Mouse (Mus musculus): ENCODE measurements around the gene Ccdc40.
"Not testable (repeated sequence)": the region's sequence is repeated elsewhere in the genome, so short reads cannot be mapped to it uniquely, and the experiment has no call there.

Ccdc40 gene

DNA sequence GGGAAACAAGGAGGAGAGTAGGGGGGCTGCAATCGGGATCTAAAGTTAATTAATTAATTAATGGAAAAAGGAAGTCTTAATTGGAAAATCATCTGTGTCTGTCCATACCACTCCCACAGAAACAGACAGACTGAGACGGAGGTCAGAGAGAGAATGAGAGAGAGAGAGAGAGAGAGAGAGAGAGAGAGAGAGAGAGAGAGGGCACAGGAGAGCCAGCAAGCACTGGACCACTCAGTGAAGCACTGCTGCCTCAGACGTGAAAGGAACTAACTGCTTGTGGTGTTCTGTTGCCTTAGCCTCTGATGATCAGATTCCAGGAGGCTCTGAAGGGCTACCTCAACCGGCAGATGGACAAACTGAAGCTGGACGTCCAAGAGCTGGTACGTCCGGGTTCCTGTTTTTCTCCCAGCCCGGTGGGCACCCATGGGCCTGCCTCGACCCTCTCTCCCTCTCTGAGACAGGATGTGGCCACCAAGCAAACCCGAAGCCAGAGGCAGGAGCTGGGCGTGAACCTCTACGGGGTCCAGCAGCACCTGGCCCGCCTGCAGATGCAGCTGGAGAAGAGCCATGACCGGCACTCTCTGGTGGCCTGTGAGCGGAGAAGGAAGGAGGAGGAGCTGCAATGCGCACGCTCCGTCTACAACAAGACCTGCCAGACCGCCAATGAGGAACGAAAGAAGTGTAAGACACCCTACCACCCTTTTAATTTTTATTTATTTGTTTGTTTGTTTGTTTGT lies 9.4 kb downstream of the Ccdc40 start:
- DNase-seq: no peak

DNA sequence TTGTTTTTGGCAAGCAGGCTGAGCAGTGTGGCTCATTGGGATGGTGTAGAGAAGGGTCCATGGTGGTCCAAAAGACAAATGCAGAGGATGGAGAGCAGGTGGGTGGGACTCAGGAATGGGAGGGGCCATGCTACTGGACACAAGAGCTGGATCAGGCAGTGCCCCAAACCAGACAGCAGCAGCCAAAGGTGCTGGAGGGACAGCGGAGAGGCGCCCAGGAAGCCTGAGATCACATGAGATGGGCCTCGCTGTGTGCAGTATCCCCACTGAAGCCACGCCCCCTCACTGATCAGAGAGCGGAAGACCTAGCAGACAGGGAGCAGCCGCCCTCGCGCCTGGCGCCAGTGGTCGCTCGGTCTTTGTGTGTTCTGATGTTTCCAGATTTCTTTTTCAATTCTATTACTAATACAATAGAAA lies 9.9 kb downstream of the Ccdc40 start:
- peak; percentile 52 for DNase-seq

DNA sequence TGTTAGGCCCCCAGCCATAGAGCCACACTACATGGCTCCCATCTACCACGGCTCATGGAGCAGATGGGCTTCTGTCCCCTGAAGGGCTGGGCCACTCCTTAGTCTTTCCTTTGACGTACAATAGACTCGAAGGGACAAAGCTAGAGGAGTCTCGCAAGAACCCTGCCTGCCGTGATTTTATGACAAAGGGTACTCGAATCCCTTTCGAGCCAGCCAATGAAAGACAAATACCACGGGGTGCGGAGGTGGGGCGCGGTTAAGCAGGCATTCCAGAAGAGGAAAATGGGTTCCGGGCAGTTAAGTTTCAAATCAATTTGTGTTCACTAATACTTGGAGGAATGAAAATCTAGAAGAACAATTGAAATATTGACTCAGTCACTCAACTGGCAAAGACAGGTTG lies 11.1 kb downstream of the Ccdc40 start:
- no peak for DNase-seq

DNA sequence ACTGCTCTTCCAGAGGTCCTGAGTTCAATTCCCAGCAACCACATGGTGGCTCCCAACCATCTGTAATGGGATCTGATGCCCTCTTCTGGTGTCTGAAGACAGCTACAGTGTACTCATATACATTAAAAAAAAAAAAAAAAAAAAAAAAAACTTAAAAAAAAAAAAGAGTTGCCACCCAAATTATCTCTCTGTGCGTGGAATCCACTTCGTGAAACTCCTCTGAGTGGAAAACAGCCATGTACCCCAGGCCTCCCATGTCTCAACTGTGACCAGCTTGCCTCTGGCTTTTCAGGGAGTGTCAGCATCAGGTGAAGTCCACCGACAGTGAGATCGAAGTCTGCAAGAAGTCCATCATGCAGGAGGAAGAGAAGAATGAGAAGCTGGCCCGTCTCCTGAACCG lies 17.2 kb downstream of the Ccdc40 start:
- DNase-seq: not testable (repeated sequence)

DNA sequence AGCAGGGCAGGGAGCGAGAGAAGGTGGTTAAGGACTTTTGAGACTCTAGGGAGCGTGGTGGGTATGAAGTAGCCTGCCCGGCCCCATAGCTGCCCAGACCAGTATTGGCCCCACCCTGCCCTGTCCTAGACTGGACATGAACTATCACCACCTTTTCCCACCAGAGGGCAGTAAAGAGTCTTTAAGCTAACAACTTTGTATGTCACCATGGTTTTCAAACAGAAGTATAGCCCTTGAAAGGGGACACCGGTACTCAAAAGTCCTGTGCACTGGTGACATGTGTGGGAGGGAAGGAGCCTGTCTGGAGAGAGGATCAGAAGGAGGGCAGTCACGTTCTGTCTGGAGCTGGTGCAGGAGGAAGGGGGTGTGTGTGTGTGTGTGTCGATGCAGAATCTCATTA lies 20.6 kb downstream of the Ccdc40 start:
- no peak for DNase-seq

DNA sequence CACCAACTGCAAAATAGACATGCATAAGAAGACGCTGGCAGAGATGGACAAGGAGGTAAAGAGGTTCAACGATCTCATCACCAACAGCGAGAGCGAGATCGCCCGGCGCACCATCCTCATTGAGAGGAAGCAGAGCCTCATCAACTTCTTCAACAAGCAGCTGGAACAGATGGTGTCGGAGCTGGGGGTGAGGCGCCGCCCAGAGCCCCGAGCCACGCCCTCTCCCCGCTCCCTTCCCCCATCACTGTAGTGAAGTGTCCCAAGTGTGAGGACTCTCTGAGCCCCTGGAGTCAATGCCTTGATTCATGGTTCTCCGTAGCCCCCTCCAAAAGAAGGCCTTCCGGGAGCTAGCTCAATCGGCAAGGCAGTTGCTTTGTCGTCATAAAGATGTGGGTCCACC lies 22.6 kb downstream of the Ccdc40 start:
- no peak for DNase-seq

DNA sequence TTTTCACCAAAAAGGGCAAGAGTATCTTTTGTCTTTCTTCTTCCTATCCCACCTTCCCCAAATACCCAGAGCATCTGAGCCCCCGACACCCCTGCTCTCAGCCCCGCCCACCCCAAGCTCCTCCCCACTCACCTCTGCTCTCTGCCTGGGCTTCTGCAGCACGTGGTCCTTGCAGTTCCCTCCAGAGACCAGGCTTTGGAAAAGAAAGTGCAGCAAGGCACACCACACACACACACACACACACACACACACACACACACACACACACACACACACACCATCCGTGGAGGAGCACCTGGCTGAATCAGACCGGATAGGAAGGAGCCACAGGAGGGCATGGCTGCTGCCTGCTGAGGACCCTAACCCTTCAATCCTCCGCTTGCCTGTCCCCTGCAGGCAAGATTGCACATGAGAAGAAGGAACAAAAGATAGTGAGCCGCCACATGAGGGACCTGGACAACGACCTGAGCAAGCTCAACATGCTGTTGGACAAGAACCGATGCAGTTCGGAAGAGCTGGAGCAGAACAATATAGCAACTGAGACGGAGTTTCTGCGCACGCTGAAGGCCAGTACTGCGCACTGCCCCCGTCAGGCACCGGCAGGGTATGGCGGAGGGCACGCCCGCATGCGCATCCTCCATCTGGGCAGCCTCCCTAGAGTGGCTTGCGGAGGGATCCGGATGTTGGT lies 24.6 kb downstream of the Ccdc40 start:
- no peak for DNase-seq

DNA sequence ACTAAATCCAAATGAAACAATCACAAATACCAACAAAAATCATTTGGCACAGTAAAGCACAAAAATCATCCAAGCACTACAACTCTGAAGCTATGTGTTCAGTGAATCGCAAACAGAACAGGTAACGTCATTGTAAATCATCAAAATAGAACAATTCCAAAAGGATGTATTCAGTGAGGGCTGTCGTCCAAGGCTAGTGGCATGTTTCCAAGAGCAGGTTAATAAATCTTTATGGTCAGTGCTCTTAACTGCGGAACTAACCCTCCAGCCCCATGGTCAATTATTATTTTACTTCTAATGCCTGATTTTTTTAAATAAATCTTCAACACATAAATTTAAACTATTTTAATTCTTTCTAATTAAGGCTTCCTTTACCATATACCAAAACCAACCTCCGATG lies 28.2 kb downstream of the Ccdc40 start:
- DNase-seq: not testable (repeated sequence)

DNA sequence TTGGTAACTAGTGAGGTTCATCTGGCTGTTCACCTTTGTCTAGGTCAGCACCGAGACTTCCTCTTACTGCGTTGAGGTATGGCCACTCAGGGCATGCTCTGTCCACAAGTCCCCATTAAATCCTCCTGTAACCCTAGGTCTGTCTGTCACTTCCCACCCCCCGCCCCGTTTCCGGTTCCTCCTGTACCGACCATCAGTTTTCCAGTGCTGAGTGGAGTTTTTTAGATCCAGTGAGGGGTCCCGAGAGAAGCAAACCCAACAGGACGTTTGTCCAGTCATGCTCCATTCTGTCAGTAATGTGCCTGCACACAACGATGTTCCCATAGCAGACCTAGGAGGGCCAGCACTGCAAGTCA lies 29.8 kb downstream of the Ccdc40 start:
- DNase-seq: no peak

DNA sequence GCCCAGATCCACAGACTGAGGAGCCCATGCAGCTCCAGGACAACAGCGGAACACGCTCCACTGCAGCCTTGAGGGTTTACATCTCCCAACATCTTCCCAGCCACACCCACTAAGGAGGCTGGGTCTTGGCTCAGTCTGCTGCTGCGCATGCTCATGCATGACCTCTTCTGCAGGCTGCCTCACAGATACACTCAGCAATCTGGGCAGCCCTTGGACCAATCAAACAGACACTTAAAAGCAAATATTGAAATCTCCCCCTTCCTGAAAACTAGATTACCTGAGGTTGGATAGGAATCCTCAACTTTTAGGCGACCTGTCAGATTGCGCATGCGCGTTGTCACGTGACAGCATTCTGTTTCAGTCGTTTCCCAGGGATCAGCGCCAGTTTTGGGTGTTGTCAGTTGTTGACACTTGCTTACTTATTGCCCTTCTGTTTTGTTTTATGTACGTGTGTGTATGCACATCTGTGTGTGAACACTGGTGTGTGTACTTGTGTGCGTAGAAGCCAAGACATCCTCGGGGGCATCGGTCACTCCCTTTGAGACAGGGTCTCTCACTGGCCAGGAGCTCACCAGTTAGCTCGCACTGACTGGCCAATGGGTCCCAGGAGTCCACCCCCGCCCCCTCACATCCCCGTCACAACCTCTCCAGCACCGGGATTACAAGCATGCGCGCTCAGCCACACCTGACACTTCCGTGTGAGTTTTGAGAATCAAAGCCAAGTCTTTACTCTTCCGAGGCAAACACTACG lies 30.4 kb downstream of the Ccdc40 start:
- peak; percentile 71 for DNase-seq

DNA sequence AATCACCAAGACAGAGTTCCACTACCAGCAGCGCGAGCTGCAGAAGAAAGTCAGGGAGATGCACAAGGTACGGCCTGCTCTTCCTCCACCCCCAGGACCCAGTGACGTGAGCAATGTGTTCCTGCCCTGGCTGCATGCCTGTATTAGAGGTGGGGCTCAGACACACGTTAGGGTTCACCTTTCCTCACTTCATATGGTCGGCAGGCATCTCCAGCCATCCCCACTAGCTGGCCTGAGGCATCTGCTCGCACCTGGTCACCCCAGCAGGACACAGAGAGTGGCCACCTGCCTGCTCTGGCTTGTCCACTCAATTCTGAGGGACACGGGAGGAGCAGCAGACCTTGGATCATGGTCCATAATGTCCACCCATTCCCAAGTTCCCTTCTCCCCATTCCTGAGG lies 31.6 kb downstream of the Ccdc40 start:
- DNase-seq: no peak

DNA sequence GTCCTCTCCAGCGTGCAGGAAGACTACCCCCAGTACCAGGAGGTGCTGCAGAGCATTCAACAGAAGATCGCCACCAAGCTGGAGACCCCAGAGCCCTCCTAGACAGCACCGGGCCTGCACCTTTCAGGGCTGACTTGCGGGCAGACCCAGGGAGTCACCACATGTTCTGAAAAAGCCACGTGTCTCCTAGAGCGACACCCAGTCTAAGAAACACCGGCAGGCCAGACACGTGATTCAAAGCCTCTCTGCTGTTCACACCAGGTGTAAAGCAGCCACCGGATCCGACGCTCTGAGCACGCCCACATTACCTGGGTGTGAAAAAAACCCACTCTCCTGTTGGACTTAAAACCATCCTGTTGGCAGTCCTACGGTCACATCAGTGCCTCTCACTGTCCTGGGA lies 36.0 kb downstream of the Ccdc40 start:
- DNase-seq: no peak

DNA sequence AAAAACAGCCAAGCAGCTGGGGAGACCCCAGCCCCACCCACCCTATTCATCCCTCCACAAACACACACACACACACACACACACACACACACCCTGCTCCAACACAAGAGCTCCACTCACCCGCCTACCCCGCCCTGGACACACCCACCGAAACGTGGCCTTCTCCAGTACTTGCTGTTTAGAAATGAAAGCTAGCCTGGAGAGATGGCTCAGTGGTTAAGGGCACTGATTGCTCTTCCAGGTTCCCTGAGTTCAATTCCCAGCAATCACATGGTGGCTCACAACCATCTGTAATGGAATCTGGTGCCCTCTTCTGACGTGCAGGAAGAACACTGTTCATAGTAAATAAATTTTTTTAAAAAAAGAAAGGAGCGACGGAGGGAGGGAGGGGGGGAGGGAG lies 37.4 kb downstream of the Ccdc40 start:
- no peak for DNase-seq

DNA sequence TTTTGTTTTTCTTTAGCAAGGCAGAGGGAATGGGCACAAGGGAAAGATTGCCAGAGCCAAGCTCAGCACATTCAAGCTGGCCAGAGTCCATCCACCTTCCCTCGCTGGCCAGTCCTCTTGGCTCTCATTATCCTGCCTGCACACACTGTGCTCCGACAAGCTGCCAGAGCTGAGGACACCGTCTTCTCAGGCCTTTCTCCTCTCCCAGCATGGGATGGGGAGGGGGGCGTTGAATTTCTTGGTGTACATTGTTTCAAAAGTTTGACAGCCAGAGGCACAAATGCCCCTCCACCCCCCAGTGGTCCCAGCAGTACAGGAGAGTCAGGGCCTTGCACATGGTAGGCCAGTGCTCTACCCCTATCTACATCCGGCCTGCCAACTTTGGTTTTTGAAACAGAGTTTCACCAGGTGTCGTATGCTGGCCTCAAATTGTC lies 38.9 kb downstream of the Ccdc40 start:
- peak; percentile 49 for DNase-seq

DNA sequence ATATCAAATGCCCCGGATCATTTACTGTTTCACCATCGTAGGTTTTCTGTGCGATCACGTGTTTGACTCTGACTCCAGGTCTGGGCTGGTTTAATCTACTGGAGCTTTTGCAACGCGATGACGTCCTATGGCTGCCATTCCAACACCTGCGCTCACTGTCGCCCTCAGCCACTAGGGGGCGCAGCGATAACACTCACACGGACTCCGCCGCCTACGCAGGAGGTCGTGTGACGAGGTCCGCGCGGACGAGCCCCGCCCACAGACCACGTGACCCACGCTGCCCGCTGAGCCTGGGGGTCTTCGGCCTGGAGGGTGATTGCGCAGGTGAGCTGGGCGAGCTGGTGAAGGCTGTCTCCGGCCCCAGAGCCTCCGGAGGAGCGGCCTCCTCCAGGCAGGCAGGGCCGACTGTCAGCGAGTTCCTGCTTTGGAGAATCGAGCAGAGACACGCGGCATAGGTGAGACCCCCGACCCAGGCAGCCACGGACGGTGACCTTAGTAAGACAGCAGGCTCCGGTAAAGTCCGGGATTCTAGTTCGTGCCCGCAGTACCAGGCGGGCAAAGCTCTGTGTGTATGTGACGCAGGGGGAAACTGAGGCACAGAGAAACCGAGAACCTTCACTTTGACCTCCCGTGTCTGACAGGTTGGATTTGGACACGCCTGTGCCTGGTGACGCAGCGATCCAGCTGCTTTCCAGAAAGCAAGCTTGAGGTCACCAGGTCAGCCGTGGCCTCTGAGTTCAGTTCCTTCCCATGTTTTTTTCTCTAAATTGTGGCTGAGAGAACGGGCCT lies 39.6 kb downstream of the Ccdc40 start, which contains the start of gene Gaa:
Gene Gaa, plus strand, starts transcription at position 120 of the 789 bp plus-strand sequence.
- peak; percentile 98 for DNase-seq

DNA sequence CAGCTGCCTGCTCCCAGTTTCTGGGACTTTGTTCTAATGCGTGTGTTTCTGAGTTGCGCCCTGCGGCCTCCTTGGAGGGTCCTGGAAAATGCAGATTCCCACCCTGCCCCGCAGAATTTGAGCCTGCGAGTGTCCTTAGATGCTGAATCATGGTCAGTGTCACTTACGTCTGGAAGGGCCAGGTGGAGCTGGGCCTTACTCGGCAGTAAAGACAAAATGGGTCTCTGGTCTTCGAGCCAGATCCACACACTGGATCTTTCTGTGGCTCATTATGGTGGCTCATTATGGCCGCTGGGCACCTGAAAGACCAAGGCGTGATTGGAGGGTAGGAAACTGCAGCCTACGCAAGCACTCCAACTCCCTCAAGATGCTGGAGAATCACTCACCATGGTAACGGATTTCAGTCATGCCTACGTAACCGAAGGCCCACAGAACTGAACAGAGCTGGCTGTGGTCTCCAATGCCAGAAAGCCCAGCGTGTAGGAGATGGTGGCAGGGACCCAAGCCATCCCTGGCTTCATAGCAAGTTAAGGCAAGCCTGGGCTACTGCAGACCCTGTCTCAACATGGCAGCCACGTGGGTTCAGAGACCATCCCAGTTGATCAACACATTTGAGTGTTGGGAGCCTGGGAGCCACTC lies 40.3 kb downstream of the Ccdc40 start:
- peak; percentile 83 for DNase-seq

DNA sequence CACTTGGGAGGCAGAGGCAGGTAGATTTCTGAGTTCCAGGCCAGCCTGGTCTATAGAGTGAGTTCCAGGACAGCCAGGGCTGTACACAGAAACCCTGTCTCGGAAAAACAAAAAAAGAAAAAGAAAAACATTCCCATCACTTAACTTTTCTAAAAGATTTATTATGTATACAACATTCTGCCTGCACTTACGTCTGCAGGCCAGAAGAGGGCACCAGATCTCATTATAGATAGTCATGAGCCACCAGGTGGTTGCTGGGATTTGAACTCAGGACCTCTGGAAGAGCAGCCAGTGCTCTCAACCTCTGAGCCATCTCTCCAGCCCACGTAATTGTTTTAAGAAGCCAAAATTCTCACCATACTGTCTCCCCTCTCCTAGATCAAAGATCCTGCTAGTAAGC lies 44.1 kb downstream of the Ccdc40 start:
- DNase-seq: not testable (repeated sequence)

DNA sequence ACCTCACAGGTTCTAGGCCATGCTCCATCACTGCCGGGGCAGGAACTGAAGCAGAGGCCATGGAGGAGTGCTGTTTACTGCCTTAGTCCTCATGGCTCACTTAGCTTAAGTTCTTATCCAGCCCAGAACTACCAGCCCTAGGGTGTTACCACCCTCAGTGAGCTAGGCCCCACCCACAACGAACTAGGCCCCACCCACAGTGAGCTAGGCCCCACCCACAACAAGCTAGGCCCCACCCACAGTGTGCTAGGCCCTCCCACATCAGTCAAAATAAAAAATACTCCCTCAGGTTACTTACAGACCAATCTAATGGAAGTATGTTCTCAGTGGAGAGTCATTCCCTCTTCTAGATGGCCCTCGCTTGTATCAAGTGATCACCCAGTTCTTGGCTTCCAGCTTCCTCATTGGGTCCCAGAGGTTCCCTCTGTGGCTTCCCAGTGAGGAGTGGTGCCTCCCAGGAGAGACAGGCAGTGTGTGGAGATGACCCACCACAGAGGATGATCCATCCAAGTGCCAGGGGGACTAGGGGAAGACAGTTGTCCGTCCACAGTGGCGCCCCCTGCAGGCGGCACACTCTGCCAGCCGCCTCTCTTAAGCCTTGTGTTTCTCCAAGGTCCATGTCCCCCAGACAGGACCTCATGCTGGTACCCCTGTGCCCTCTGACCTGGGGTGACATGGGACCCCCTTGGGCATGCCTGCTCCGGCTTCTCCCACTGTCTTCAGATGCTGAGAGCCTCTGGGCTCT lies 45.0 kb downstream of the Ccdc40 start:
- DNase-seq: no peak

DNA sequence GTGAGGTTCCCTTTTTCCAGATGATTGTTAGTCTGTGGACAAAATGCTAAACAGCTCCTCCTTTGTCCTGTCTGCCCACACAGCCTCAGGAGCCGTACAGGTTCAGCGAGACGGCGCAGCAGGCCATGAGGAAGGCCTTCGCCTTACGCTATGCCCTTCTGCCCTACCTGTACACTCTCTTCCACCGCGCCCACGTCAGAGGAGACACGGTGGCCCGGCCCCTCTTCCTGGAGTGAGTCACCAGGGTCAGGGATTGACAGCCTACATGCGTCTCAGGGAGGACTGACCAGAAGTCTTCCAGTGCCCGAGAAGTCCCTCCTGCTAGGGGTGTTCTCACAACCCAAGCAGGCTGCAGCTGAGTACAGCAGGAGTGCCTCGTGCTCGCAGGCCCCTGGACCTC lies 52.7 kb downstream of the Ccdc40 start:
- DNase-seq: no peak

DNA sequence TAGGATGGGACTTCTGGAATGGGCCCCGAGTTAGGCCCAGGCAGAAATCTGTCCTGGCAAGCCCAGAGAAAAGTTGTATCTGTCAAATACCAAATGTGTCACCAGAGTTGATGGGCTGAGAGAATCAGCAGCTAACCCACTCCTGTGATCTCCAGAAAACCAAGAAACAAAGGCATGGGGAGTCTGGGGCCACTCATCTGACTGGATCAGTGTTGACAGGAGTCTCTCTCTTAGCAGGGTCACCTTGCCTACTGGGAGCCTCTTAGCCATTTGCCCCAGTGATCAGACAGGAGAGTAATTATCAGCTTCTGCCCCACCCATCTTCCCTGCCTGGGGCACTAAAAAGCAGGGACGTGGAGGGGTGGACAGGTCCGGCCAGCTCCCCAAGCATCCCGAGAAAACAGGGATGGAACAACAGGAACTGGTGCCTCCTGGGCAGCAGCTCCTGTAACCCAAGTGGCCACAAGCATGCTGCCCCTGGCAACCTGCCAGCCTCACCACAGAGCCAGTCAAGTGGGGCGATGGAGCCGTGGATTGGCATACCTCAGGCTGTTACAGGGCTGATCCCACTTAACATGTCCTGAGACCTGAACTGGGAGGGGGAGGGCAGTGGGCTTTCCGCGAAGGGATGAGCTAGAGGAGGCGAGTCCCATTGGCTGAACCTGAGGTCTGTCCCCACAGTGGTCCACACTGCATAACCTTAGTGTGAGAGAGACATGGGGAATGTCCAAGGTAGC lies 57.6 kb downstream of the Ccdc40 start:
- no peak for DNase-seq
